Mouse (Mus musculus) cerebellum, postnatal 36 days (tissue): ENCODE measurements around the gene Sh3rf1.
A peak's percentile ranks its signal among the peaks of the same experiment; 100 is the strongest.

Source experiments
- DNase-seq, 2 experiments: peaks; one replicate each; pipeline ENCODE4 v3.0.0; 2021 to 2022; ENCODE audit warnings: mixed read lengths in 2 of 2

Gene Sh3rf1

DNA sequence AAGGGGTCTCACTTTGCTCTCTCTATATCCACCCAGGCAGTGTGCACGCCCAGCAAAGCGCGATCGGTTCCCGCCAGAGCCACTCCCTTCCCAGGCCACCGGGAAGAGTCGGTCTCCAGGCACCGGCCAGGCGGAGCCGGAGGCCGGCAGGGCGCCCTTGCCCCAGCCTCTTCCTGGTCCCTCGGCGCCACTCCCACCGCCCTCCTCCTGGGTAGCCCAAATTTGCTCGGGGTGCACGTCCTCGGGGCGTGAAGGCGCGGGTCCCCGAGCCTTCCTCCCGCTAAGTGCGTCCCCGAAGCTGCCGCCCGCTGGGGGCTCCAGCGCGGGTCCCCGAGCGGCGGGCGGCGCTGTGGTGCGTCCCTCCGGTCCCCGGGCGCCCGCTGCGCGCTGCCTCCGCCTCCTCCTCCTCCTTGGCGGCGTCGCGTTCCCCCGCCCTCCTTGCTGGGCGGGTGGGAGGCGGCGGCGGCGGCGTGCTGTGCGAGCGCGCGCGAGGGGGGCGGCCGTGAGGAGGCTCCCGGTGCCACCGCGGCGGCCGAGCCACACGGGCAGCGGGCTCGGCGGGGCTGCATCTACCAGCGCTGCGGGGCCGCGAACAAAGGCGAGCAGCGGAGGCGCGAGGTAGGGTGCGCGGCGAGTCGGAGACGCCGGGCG is at the start of gene Sh3rf1:
TSS of gene Sh3rf1 (plus strand) at position 144 of the 651 bp plus-strand sequence.
- DNase-seq, result peak; percentile 27 to 60

DNA sequence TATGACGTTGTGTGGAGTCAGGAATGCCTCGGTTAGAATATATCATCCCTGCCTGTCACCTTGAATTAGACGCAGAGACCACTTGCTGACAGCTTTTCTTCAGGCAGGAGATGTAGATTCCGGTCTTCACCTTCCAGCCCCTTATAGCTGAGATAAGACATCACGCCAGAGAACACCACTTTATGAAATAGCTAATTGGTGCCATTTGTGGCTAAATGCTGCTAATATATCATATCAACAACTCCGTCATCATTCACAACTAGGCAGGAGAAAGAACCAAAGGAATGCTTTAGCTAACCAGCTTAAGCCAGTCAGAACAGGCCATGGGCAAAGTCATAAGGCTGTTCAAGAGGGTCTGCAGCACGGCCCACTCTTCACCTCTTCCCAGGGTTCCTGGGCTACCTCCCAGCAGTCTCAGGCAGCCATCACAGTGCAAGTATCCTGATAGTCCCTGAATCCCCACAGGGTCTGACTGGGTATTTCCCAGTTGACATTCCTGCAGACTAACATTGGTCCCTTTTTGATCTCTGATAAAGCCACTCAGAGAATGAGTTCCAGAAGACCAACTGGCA is 49.7 kb upstream of the Sh3rf1 start:
- no peak for DNase-seq

- no peak for DNase-seq
These were observed 47.8 kb upstream of the Sh3rf1 start for GRCm38 (mm10) chr8:61175876-61176275.

DNA sequence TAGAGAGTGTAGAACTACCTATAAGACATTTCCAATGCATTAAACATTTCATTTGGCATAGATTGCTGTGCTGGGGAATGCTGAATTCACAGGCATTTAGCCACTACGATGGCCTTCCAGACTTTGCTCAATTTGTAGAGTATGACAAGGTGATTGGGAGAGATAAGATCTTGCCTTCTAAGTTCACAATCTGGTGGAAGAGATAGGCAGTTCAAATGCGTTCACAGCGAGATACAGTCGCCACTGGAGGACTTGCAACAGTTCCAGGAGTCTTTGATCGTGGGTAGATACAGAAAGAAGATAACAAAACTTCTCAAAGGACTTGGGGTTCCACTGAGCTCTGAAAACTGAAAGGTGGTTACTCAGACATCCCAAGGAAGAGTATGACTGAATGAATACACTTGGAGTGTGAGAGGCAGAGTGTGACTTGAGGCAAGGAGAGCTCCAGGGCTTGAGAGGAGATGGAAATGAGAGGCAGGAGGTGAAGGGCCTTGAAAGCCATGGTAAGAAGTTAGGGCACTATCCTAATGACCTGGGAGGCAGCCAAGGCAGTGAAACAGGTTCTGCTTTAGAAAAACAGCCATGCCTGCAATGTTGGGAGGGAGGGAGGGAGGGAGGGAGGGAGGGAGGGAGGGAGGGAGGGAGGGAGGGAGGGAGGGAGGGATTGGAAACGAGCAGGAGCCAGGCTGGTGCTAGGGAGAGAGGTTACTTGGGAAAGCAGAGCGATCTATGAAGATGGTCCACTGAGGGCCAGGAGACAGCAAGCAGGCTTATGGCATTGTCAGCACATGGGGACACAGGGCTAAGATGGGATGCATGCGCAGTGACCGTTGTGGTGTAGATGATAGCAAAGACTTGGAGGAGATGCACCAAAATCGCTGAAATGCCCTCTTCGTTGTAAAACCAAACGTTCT is 45.7 kb upstream of the Sh3rf1 start:
- no peak for DNase-seq

DNA sequence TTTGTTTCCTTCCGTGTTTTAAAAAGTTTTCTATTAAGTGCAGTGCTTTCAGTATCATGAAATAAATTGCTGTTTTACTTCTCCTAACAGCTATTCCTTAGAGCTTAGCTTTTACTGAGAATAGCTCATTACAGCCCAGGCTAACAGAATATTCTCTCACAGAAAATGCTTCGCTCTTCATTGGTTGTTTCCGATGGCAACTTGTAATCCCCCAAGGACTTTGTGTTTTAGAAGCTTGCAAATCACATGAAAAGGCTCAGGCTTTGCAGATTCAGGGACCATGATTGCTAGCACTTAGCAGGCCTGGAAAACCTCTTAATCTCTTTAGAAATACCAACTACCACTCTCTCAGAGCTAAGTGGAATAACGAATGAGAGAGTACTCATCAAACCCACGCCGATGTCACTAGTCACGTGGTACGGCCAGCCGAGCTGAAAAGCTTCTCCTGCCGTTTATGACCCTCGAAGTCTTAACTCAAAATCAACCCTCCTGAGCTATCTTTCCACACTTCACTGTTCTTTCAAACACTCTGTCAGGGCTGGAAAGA is 45.0 kb upstream of the Sh3rf1 start:
- DNase-seq, result no peak

GRCm38 (mm10) chr8:61181592-61181991 is 42.1 kb upstream of the Sh3rf1 start:
- DNase-seq, result no peak

GRCm38 (mm10) chr8:61182020-61182419 is 41.7 kb upstream of the Sh3rf1 start:
- DNase-seq, result peak; percentile 52 to 61

- DNase-seq, result no peak
These were observed 38.1 kb upstream of the Sh3rf1 start for GRCm38 (mm10) chr8:61185274-61186198.

- no peak for DNase-seq
These were observed 29.3 kb upstream of the Sh3rf1 start for GRCm38 (mm10) chr8:61194306-61194925.

DNA sequence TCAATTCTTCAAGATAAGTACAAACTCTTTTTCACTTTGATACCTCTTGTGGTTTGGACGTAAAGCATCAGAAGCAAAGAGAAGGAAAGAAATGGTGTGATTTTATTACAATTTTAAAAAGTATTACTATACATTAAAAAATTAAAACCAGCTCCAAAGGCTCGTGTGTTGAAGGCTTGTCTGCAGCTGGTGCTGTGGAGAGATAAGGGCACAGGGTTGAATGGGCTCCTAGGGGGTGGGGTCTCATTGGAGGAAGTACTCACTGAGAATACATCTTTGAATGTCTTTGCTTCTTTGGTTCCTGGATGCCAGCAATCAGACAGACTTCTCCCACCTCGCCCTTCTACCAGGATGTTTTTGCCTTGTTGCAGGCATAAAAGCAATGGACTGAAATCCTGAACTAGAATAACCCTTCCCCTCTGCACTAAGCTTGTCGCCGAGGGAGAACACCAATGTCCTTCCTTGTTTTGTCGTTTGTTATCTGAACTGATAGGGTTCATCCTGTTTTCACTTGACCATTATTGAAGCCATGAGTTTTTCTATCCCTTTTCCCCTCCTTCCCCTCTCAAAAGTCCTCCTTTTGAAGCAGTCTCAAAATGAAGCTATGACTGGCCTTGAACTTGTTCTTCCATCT is 23.3 kb upstream of the Sh3rf1 start:
- DNase-seq, result no peak

- DNase-seq, result no peak
These were observed 20.4 kb upstream of the Sh3rf1 start for GRCm38 (mm10) chr8:61203035-61203826.

DNA sequence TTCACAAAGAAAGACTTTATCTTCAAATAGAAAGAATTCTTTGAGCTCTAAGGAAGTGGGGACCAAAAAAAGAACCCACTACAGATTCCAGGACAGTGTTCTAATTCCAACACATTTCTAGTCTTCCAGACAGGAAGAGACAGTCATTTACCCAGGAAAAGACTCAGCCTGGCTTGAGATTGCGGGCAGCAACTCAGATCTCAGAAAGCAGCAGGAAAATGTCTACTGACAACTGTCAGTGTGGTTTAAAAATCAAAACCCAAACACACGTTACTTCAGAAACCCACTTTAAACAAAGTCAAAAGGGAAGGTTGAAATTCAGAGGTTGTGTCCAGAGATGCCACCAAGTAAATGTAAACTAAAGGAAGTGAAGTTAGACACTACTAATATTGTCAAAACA is 16.8 kb upstream of the Sh3rf1 start:
- no peak for DNase-seq

GRCm38 (mm10) chr8:61207636-61208035 is 16.0 kb upstream of the Sh3rf1 start:
- no peak for DNase-seq

DNA sequence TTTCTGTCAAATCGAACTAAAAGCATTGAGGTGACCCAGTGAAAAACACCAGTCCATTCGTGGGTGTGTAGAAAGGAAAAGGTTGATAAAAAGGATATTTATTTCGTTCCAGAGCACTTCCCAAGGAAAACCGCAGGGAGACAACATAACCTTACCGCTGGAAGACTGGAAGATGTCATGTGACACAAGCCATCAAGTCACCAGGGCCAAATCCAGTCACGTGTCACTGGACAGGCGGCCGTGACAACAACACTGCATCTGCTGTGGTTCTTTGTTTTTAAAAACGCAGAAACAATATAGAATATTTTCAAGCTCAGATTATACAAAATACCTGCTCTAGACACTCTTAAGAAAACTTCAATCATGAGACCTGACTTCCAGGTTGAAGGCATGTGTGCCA is 15.0 kb upstream of the Sh3rf1 start:
- DNase-seq, result no peak

DNA sequence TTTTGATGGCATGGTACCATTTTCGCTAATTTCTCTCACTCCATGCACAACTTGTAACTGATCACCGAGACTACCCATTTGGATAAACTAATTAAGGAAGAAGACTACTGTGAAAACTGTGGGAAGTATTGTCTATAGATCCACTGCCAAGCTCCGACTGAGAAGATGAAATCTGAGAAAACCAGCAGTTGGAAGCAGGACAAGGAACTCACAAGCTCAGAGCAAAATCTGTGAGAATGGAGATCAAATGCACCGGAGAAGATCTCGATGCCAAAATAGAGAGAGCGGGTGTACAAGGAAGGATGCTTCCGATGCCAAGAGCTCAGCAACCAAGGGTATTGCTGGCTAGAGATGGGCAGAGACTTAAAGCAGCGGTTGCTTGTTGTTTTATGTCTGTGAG is 12.8 kb upstream of the Sh3rf1 start:
- no peak for DNase-seq

DNA sequence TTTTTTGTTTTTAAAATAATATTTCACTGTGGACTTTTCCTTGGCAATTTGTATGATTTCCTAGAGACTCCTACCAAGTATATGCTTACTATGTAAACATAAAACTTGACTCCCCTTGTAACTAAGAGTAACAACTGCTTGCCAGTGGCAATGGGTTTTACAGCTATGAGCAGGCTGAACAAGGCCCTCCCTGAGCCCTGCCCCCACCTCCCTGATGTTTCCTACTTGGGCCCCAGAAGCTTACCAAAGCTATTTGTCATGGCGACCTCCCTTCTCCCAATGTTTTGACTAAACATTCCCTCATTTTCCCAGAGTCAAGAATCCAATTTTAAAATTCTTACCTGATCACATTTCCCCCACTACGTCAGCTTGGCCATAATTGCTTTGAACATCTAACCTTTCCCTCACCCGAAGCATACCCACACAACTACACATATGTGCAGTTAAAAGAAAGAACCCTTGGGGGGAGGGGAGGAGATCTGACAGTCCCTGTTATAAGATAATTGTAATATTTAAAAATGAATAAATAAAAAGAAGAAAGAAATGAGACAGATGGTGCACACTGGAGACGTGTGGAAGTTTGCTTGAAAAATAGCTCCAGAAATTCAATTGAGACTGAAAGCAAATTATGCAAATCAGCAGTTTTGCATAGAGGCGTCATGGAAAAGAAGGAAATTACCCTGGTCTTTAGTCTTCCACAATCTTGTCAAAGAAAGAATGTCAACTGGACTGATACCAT is 8.4 kb upstream of the Sh3rf1 start:
- no peak for DNase-seq

- DNase-seq, result no peak
These were observed 6.7 kb upstream of the Sh3rf1 start for GRCm38 (mm10) chr8:61217017-61217416.

- DNase-seq, result no peak
These were observed 6.2 kb upstream of the Sh3rf1 start for GRCm38 (mm10) chr8:61217426-61217825.

DNA sequence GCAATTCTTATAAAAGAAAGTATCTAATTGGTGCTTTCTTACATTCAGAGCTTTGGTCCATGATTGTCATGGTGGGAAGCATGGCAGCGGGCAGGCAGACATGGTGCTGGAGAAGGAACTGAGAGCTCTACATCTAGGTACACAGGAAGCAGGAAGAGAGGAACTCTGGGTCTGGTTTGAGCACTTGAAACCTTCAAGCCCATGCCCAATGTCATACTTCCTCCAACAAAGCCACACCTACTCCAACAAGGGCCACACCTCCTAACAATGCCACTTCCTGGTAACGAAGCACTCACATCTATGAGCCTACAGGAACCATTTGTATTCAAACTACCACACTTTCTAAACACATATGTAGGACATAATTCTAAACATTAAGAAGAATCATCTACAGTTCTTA is 5.2 kb upstream of the Sh3rf1 start:
- no peak for DNase-seq

DNA sequence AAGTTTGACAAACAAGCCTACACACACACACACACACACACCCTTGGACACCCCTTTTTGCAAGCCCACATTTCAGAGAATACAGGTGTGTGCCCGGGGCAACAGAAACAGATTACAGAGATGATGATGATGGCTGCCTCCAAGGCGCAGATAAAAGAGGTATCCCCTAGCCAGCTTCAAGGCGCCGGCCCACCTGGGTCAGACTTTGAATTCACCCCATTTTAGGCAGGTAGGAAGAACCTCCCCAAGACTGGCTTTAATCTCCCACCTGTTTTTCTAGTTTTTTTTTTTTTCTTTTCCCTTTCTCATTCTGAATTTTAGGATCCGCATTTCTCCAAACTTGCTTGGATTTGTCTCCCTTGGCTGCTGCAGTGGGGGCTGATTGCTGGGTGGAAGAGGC is 389 bp upstream of the Sh3rf1 start:
- no peak for DNase-seq
